Mouse (Mus musculus) stomach, embryonic 14.5 days (tissue): Measurements from ENCODE around the gene Ift20. TPM values are rescaled to one million over a fixed set of nuclear protein-coding genes. Genes with fewer than 3 reads are reported as not detected.
"Not testable (repeated sequence)": the region's sequence is repeated elsewhere in the genome, so short reads cannot be mapped to it uniquely, and the experiment has no call there.

Experiments
- ATAC-seq: fragments of 200-750 bp; cut with Nextera tagmentation; 2 replicates; pipeline ENCODE4 v1.8.0; 2017; ENCODE audit warnings: low read depth, moderate TSS enrichment; ENCODE audit not compliant: insufficient number of reproducible peaks, insufficient read depth, low FRiP score
- H3K27ac ChIP-seq: fragments of 300-500 bp; sonication (generic); 2 replicates; pipeline ENCODE4 v1.5.1; 2014; ENCODE audit warnings: mild to moderate bottlenecking, low read length, moderate library complexity, mixed read lengths
- H3K27me3 ChIP-seq: fragments of 300-500 bp; sonication (generic); 2 replicates; pipeline ENCODE4 v1.6.1; 2014; ENCODE audit warnings: low read length, control low read depth, mixed read lengths; ENCODE audit not compliant: control insufficient read depth, insufficient read depth
- H3K36me3 ChIP-seq: fragments of 300-500 bp; sonication (generic); 2 replicates; pipeline ENCODE4 v1.6.1; 2014; ENCODE audit warnings: mild to moderate bottlenecking, control low read depth, low read length, moderate library complexity, mixed read lengths; ENCODE audit not compliant: control insufficient read depth, insufficient read depth
- H3K4me1 ChIP-seq: fragments of 300-500 bp; sonication (generic); 2 replicates; pipeline ENCODE4 v1.6.1; 2014; ENCODE audit warnings: low read length, control low read depth, mixed read lengths; ENCODE audit not compliant: control insufficient read depth, insufficient read depth
- H3K4me2 ChIP-seq: fragments of 300-500 bp; sonication (generic); replicated peaks from 2 replicates; pipeline ENCODE4 v1.6.1; 2014; ENCODE audit warnings: low read depth, low read length, control low read depth
- H3K4me3 ChIP-seq: fragments of 300-500 bp; sonication (generic); 2 replicates; pipeline ENCODE4 v1.5.1; 2014; ENCODE audit warnings: low read depth, low read length, control low read depth
- H3K9ac ChIP-seq: fragments of 300-500 bp; sonication (generic); replicated peaks from 2 replicates; pipeline ENCODE4 v1.6.1; 2014; ENCODE audit warnings: low read depth, mild to moderate bottlenecking, control low read depth, low read length, moderate library complexity, mixed read lengths
- H3K9me3 ChIP-seq: fragments of 300-500 bp; sonication (generic); 2 replicates; pipeline ENCODE4 v1.6.1; 2016; ENCODE audit warnings: low read depth, low read length, control low read depth; ENCODE audit not compliant: control insufficient read depth
- WGBS: fragments of 180-500 bp; shearing (Covaris S2); extraction: QIAGEN DNeasy Blood & Tissue Kit; methylation state at CpG from one replicate; pipeline ENCODE4 v1.1.7; 2014; 5-methylcytosine and 5-hydroxymethylcytosine counted together
- polyA plus RNA-seq: library from polyadenylated mRNA; unstranded; fragments of >200 nt; fragmentation: Nextera tagmentation; extraction: Ambion mirVana; gene quantifications from 2 replicates; pipeline ENCODE4 v1.2.1, GENCODE M21; 2014

Ift20 gene
- polyA plus RNA-seq, 1 experiment from 2014 or later = 126 TPM

- H3K4me2 ChIP-seq = no peak overlapping the region
- ATAC-seq = no peak
- H3K9ac ChIP-seq = no peak overlapping the region
- H3K27ac ChIP-seq = no peak overlapping the region
- WGBS = 81% methylated on average over 6 of the region's 6 CpGs
- H3K27me3 ChIP-seq = no peaks in the 10 kb centered on the region
- H3K9me3 ChIP-seq = no peaks in the 10 kb centered on the region
- no peak overlapping the region for H3K4me3 ChIP-seq
- H3K4me1 ChIP-seq = no peaks in the 10 kb centered on the region
- H3K36me3 ChIP-seq = peaks cover 23% of the 10 kb centered on the region
Measured at GRCm38 (mm10) chr11:78582848-78583247, 46.7 kb downstream of the Ift20 start.

- Histone ChIP-seq H3K9me3 (no peaks in the 10 kb centered on the region), H3K4me3 (no peak overlapping the region)
- ATAC-seq = no peak
Measured at GRCm38 (mm10) chr11:78586099-78586498, 49.9 kb downstream of the Ift20 start.

DNA sequence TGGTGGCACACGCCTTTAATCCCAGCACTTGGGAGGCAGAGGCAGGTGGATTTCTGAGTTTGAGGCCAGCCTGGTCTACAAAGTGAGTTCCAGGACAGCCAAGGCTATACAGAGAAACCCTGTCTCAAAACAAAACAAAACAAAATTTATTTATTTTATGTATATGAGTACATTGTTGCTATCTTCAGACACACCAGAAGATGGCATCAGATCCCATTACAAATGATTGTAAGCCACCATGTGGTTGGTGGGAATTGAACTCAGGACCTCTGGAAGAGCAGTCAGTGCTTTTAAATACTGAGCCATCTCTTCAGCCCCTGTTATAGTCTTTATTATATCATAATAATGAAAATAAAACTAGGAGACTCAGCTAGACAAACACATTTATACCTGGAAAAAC lies 51.5 kb downstream of the Ift20 start:
- not testable (repeated sequence) for H3K27me3 ChIP-seq, H3K4me2 ChIP-seq, H3K9ac ChIP-seq, H3K9me3 ChIP-seq, H3K4me3 ChIP-seq, H3K27ac ChIP-seq, H3K4me1 ChIP-seq, ATAC-seq
- peaks cover 11% of the 10 kb centered on the region for H3K36me3 ChIP-seq
- WGBS = 90% methylated on average over 1 of the region's 1 CpGs

More at GRCm38 (mm10) chr11:78586099-78586498, 49.9 kb downstream of the Ift20 start:
- H3K36me3 ChIP-seq = peaks cover 15% of the 10 kb centered on the region
- no peak overlapping the region for H3K9ac ChIP-seq
- H3K27me3 ChIP-seq = no peaks in the 10 kb centered on the region
- H3K27ac ChIP-seq = no peak overlapping the region
- no peak overlapping the region for H3K4me2 ChIP-seq
- H3K4me1 ChIP-seq = no peaks in the 10 kb centered on the region

Other genes with a start within 250 kb of the Ift20 start
- gene BC030499, start 245.5 kb upstream of the Ift20 start, polyA plus RNA-seq = 0.17 and 0.32 TPM in 2 replicates
- gene Spag5, start 234.8 kb upstream of the Ift20 start, polyA plus RNA-seq = 40.5 and 44.6 TPM in 2 replicates
- 18.8 and 21.2 TPM in 2 replicates for gene Aldoc, start 213.4 kb upstream of the Ift20 start, polyA plus RNA-seq
- gene Pigs, start 207.9 kb upstream of the Ift20 start, polyA plus RNA-seq = 67.7 and 69.8 TPM in 2 replicates
- 45.9 and 47.5 TPM in 2 replicates for gene Unc119, start 192.9 kb upstream of the Ift20 start, polyA plus RNA-seq
- gene Foxn1, start 149.8 kb upstream of the Ift20 start, polyA plus RNA-seq = 0.45 and 0.64 TPM in 2 replicates
- 0.10 TPM in 2 replicates for gene Slc13a2, start 114.1 kb upstream of the Ift20 start, polyA plus RNA-seq
- 12.9 and 14.3 TPM in 2 replicates for gene Slc46a1, start 70.7 kb upstream of the Ift20 start, polyA plus RNA-seq
- 2.1 and 3.6 TPM in 2 replicates for gene Sarm1, start 38.6 kb upstream of the Ift20 start, polyA plus RNA-seq
- 0.81 and 5.4 TPM in 2 replicates for gene Vtn, start 37.3 kb upstream of the Ift20 start, polyA plus RNA-seq
- not detected in 2 replicates for gene Sebox, start 32.9 kb upstream of the Ift20 start, polyA plus RNA-seq
- 52.1 and 52.9 TPM in 2 replicates for gene Tmem199, start 24.2 kb upstream of the Ift20 start, polyA plus RNA-seq
- gene Poldip2, start 24.2 kb upstream of the Ift20 start, polyA plus RNA-seq = 131 and 135 TPM in 2 replicates
- 81.2 and 82.9 TPM in 2 replicates for gene Tnfaip1, start within 50 bp of the Ift20 start, polyA plus RNA-seq
- gene Tmem97, start 14.4 kb downstream of the Ift20 start, polyA plus RNA-seq = 88.5 and 113 TPM in 2 replicates
- gene Nlk, start 161.0 kb downstream of the Ift20 start, polyA plus RNA-seq = 10.1 and 13.4 TPM in 2 replicates
- 42.2 and 44.9 TPM in 2 replicates for gene Ccnq, start 215.4 kb downstream of the Ift20 start, polyA plus RNA-seq